Mouse (Mus musculus): Measurements from ENCODE around the gene Kbtbd8.

- no peak for TF ChIP-seq CTCF (IDR thresholded peaks at IDR 0.05; ENCODE audit: borderline replicate concordance, extremely low read depth, insufficient read depth, insufficient read length)
- TF ChIP-seq POLR2A (IDR thresholded peaks at IDR 0.05; ENCODE audit: borderline replicate concordance, extremely low read depth, insufficient read depth, insufficient read length, poor library complexity, severe bottlenecking): no peak
These were observed 31.8 kb upstream of the Kbtbd8 start for GRCm38 (mm10) chr6:95085276-95085675.
